ENCODE assay signal across 9 mouse cellular contexts in the genomic region with DNA sequence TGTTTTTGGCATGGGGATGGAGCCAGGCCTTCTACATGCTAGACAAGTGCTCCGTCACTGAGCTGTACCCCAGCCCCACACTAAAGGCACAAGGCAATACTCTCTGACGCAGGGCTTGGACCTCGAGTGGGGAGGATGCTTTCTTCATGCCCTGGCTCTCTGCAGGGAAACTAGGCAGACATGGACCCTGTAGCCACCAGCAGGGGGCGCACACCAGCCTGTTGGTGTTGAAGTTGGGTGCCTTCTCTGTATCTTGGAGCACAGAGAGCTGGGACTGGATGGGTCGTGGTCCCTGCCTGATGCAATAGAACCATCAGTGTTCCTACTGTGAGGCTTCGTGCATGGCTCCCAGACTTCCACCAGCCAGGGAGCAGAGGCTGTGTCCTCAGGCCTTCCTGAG. TPM values are rescaled to one million over a fixed set of nuclear protein-coding genes. Genes with fewer than 3 reads are reported as not detected.
DNase-seq lines count a peak whose midpoint lies in the region; ATAC-seq lines count a peak whose summit lies in the region.
"Had no signal": no experiment of that assay in that cellular context is flagged by ENCODE, and none has a peak within 500 bp of the region (broad histone marks: within the 10 kb centered on the region; RNA-seq: fewer than 3 reads in every experiment).

No protein-coding gene starts in this region.

- WGBS in midbrain, embryonic 16.5 days = 46% methylated on average over 6 of the region's 6 CpGs
- WGBS in midbrain, embryonic 13.5 days = 42% methylated on average over 6 of the region's 6 CpGs
- WGBS in hindbrain, embryonic 11.5 days = 49% methylated on average over 6 of the region's 6 CpGs
- WGBS in limb, embryonic 11.5 days = 48% methylated on average over 6 of the region's 6 CpGs

- H3K36me3 ChIP-seq in midbrain, embryonic 16.5 days (ENCODE audit: control insufficient read depth, insufficient read depth, low read length) = peaks cover 5% of the 10 kb centered on the region; the same call in 1 of the 2 replicates
- H3K36me3 ChIP-seq in midbrain, embryonic 13.5 days = peaks cover 27% of the 10 kb centered on the region
- peaks cover 2% of the 10 kb centered on the region; the same call in 1 of the 2 replicates for H3K36me3 ChIP-seq in hindbrain, embryonic 11.5 days (ENCODE audit: control insufficient read depth, insufficient read depth, low read length)
- no peaks in the 10 kb centered on the region for H3K36me3 ChIP-seq in limb, embryonic 11.5 days (ENCODE audit: control insufficient read depth, insufficient read depth, low read length)

- H3K27me3 ChIP-seq in midbrain, embryonic 16.5 days (ENCODE audit: control insufficient read depth, insufficient read depth, low read depth, low read length) = no peaks in the 10 kb centered on the region
- H3K27me3 ChIP-seq in midbrain, embryonic 13.5 days = no peaks in the 10 kb centered on the region
- H3K27me3 ChIP-seq in hindbrain, embryonic 11.5 days (ENCODE audit: control insufficient read depth, insufficient read depth, low read length) = no peaks in the 10 kb centered on the region
- no peaks in the 10 kb centered on the region for H3K27me3 ChIP-seq in limb, embryonic 11.5 days (ENCODE audit: control insufficient read depth, insufficient read depth, low read length)
- H3K27me3 ChIP-seq: neural tube, embryonic 12.5 days had no signal

- DNase-seq in adrenal gland, adult (ENCODE audit: inconsistent age in 2 of 2, low spot score in 1 of 2) = peak; percentile 50 to 76
- DNase-seq in adrenal gland, postnatal 4 days (ENCODE audit: low spot score in 2 of 2) = no peak
- peak; percentile 61 for DNase-seq in cerebellum, adult 8-10 months
- DNase-seq in hindbrain, embryonic 11.5 days (ENCODE audit: low spot score) = peak; percentile 77
- peak; percentile 66 for DNase-seq in limb, embryonic 11.5 days (ENCODE audit: low spot score)
- DNase-seq in right cerebral cortex, adult 2 months (ENCODE audit: low spot score in 2 of 2) = peak; percentile 70 to 75

- H3K4me1 ChIP-seq in midbrain, embryonic 16.5 days (ENCODE audit: control insufficient read depth, insufficient read depth, low read length) = no peaks in the 10 kb centered on the region
- H3K4me1 ChIP-seq in midbrain, embryonic 13.5 days (replicated peaks) = no peaks in the 10 kb centered on the region
- no peaks in the 10 kb centered on the region for H3K4me1 ChIP-seq in hindbrain, embryonic 11.5 days (replicated peaks; ENCODE audit: control insufficient read depth, insufficient read depth, low read length)
- H3K4me1 ChIP-seq in limb, embryonic 11.5 days (ENCODE audit: control insufficient read depth, insufficient read depth, low read length) = no peaks in the 10 kb centered on the region
- H3K4me1 ChIP-seq: neural tube, embryonic 12.5 days had no signal

- H3K9ac ChIP-seq in midbrain, embryonic 16.5 days (ENCODE audit: low read depth, low read length) = no peak overlapping the region
- H3K9ac ChIP-seq in midbrain, embryonic 13.5 days (replicated peaks) = no peak overlapping the region
- no peak overlapping the region for H3K9ac ChIP-seq in hindbrain, embryonic 11.5 days (ENCODE audit: low read depth, low read length)
- H3K9ac ChIP-seq in limb, embryonic 11.5 days (ENCODE audit: low read length) = no peak overlapping the region
- H3K9ac ChIP-seq: neural tube, embryonic 12.5 days had no signal

- no peak overlapping the region for H3K4me2 ChIP-seq in midbrain, embryonic 16.5 days (ENCODE audit: low read length)
- H3K4me2 ChIP-seq in midbrain, embryonic 13.5 days (replicated peaks) = no peak overlapping the region
- H3K4me2 ChIP-seq in hindbrain, embryonic 11.5 days (replicated peaks; ENCODE audit: low read depth, low read length) = no peak overlapping the region
- no peak overlapping the region for H3K4me2 ChIP-seq in limb, embryonic 11.5 days (ENCODE audit: low read depth, severe bottlenecking)
- H3K4me2 ChIP-seq: neural tube, embryonic 12.5 days had no signal

- ATAC-seq in midbrain, embryonic 16.5 days = peak; percentile 15; the same call in 1 of the 2 replicates
- ATAC-seq in midbrain, embryonic 13.5 days = no peak
- 0 out of 2 replicates have a peak, but pooled peaks have one; percentile 17 for ATAC-seq in hindbrain, embryonic 11.5 days (ENCODE audit: low FRiP score)
- no peak for ATAC-seq in limb, embryonic 11.5 days (ENCODE audit: insufficient number of reproducible peaks, low FRiP score, low TSS enrichment, low read depth)

- no peak overlapping the region for H3K27ac ChIP-seq in midbrain, embryonic 16.5 days (ENCODE audit: low read length)
- no peak overlapping the region for H3K27ac ChIP-seq in midbrain, embryonic 13.5 days
- no peak overlapping the region for H3K27ac ChIP-seq in hindbrain, embryonic 11.5 days (ENCODE audit: low read depth, low read length)
- no peak overlapping the region for H3K27ac ChIP-seq in limb, embryonic 11.5 days (replicated peaks; ENCODE audit: low read depth, low read length)
- H3K27ac ChIP-seq: neural tube, embryonic 12.5 days had no signal

- no peak overlapping the region for H3K4me3 ChIP-seq in midbrain, embryonic 16.5 days (ENCODE audit: low read depth, low read length)
- no peak overlapping the region for H3K4me3 ChIP-seq in midbrain, embryonic 13.5 days (replicated peaks)
- H3K4me3 ChIP-seq in hindbrain, embryonic 11.5 days (ENCODE audit: low read depth, low read length) = no peak overlapping the region
- no peak overlapping the region for H3K4me3 ChIP-seq in limb, embryonic 11.5 days (ENCODE audit: low read depth, low read length)
- H3K4me3 ChIP-seq: neural tube, embryonic 12.5 days had no signal

- no peaks in the 10 kb centered on the region for H3K9me3 ChIP-seq in midbrain, embryonic 16.5 days (replicated peaks; ENCODE audit: control insufficient read depth, low read length, poor library complexity, severe bottlenecking)
- H3K9me3 ChIP-seq in midbrain, embryonic 13.5 days = no peaks in the 10 kb centered on the region
- H3K9me3 ChIP-seq in hindbrain, embryonic 11.5 days (ENCODE audit: control insufficient read depth, low read length) = no peaks in the 10 kb centered on the region
- no peaks in the 10 kb centered on the region for H3K9me3 ChIP-seq in limb, embryonic 11.5 days (ENCODE audit: control insufficient read depth, low read length)
- H3K9me3 ChIP-seq: neural tube, embryonic 12.5 days had no signal

RNA-seq across cellular contexts. Expression of gene Man2b2, which starts 10.3 kb away (rescaled TPM):
- total RNA-seq in adrenal gland, postnatal 4 days (2021) = 10 to 100 TPM; 60.2 to 62.4 TPM
- polyA plus RNA-seq in midbrain, embryonic 16.5 days (2015; fragmentation: Nextera tagmentation; extraction: Ambion mirVana) = 11.5 and 11.6 TPM in 2 replicates
- 8.2 and 10.2 TPM in 2 replicates for polyA plus RNA-seq in midbrain, embryonic 13.5 days (2015; fragmentation: Nextera tagmentation; extraction: Ambion mirVana)
- polyA plus RNA-seq in hindbrain, embryonic 11.5 days (2014; fragmentation: Nextera tagmentation; extraction: Ambion mirVana) = 10.4 and 12.2 TPM in 2 replicates
- polyA plus RNA-seq in limb, embryonic 11.5 days (2014; fragmentation: Nextera tagmentation; extraction: Ambion mirVana) = 6.1 TPM in 2 replicates

RNA-seq across cellular contexts. Expression of gene Mrfap1, which starts 23.6 kb away (rescaled TPM):
- total RNA-seq in adrenal gland, postnatal 4 days (2021) = 100 to 1,000 TPM; 495 to 515 TPM
- polyA plus RNA-seq in midbrain, embryonic 16.5 days (2015; fragmentation: Nextera tagmentation; extraction: Ambion mirVana) = 278 and 289 TPM in 2 replicates
- 296 and 302 TPM in 2 replicates for polyA plus RNA-seq in midbrain, embryonic 13.5 days (2015; fragmentation: Nextera tagmentation; extraction: Ambion mirVana)
- 574 and 582 TPM in 2 replicates for polyA plus RNA-seq in hindbrain, embryonic 11.5 days (2014; fragmentation: Nextera tagmentation; extraction: Ambion mirVana)
- polyA plus RNA-seq in limb, embryonic 11.5 days (2014; fragmentation: Nextera tagmentation; extraction: Ambion mirVana) = 692 and 694 TPM in 2 replicates

RNA-seq across cellular contexts. Expression of gene Ppp2r2c, which starts 48.2 kb away (rescaled TPM):
- total RNA-seq in adrenal gland, postnatal 4 days (2021) = 10 to 100 TPM; 12.8 to 12.9 TPM
- 56.8 and 61.1 TPM in 2 replicates for polyA plus RNA-seq in midbrain, embryonic 16.5 days (2015; fragmentation: Nextera tagmentation; extraction: Ambion mirVana)
- polyA plus RNA-seq in midbrain, embryonic 13.5 days (2015; fragmentation: Nextera tagmentation; extraction: Ambion mirVana) = 11.3 and 12.2 TPM in 2 replicates
- 1.9 and 3.3 TPM in 2 replicates for polyA plus RNA-seq in hindbrain, embryonic 11.5 days (2014; fragmentation: Nextera tagmentation; extraction: Ambion mirVana)
- 0.11 and 0.24 TPM in 2 replicates for polyA plus RNA-seq in limb, embryonic 11.5 days (2014; fragmentation: Nextera tagmentation; extraction: Ambion mirVana)

Comparison
In these comparisons a context has a peak if more than half of its experiments do, and no peak if none do; other contexts are left out.
1. DNase-seq: peak in adrenal gland, adult (2 of 2), cerebellum, adult 8-10 months (single experiment), hindbrain, embryonic 11.5 days (single experiment), limb, embryonic 11.5 days (single experiment) and right cerebral cortex, adult 2 months (2 of 2); none in adrenal gland, postnatal 4 days (0 of 2).
2. ATAC-seq: peak in midbrain, embryonic 16.5 days (single experiment) and hindbrain, embryonic 11.5 days (single experiment); none in midbrain, embryonic 13.5 days (single experiment) and limb, embryonic 11.5 days (single experiment).